Mouse (Mus musculus): Measurements from ENCODE around the gene Bcar1. TPM values are rescaled to one million over a fixed set of nuclear protein-coding genes. Genes with fewer than 3 reads are reported as not detected.

The Bcar1 gene
- polyA plus RNA-seq, 2 experiments: 4.3 to 5.6 TPM

DNA sequence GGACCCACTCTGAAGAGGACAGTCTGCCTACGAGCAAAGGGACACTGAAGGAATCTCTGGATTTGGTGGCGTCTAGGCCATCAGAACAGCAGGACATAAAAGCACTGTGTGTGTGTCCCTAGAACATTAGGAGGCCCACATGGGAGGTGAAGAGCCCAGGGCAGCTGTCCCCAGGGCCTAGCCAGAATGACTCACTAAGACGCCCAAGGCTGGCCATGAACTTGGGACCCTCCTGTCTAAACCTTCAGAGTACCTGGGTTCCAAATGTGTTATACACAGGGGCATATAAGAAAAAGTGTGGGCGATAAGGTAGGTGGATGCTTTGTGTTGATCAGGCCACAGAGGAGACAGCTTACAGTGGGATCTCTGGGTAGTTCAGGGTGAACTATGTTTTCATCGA is 42.9 kb downstream of the Bcar1 start:
- TF ChIP-seq EP300 (IDR thresholded peaks at IDR 0.05; ENCODE audit: low read depth): no peak
- TF ChIP-seq CTCF (IDR thresholded peaks at IDR 0.05; ENCODE audit: low read depth): no peak
- H3K9ac ChIP-seq (replicated peaks): no peak overlapping the region
- ATAC-seq (ENCODE audit: insufficient read depth) (no peak), DNase-seq (ENCODE audit: low read depth in 3 of 3, low spot score in 3 of 3) (no peak)
- no peak overlapping the region for H3K27ac ChIP-seq
- H3K4me3 ChIP-seq (ENCODE audit: insufficient read depth in 1 of 2, low read depth in 2 of 2, low read length in 2 of 2): no peak overlapping the region
- no peaks in the 10 kb centered on the region for H3K36me3 ChIP-seq (replicated peaks; ENCODE audit: control insufficient read depth, insufficient read depth, low read depth)
- 68% methylated on average over 5 of the region's 5 CpGs for WGBS (ENCODE audit: insufficient replicate concordance)
- H3K4me1 ChIP-seq (replicated peaks; ENCODE audit: control insufficient read depth in 2 of 2, insufficient read depth in 2 of 2, low read length in 1 of 2): peaks cover 0 to 6% of the 10 kb centered on the region in 2 experiments; a peak in 3 of 4 replicates
- no peaks in the 10 kb centered on the region for H3K27me3 ChIP-seq (ENCODE audit: control insufficient read depth, insufficient read depth, low read length)
- no peaks in the 10 kb centered on the region for H3K9me3 ChIP-seq (ENCODE audit: control insufficient read depth, low read length)
- H3K4me2 ChIP-seq (ENCODE audit: low read depth): no peak overlapping the region

DNA sequence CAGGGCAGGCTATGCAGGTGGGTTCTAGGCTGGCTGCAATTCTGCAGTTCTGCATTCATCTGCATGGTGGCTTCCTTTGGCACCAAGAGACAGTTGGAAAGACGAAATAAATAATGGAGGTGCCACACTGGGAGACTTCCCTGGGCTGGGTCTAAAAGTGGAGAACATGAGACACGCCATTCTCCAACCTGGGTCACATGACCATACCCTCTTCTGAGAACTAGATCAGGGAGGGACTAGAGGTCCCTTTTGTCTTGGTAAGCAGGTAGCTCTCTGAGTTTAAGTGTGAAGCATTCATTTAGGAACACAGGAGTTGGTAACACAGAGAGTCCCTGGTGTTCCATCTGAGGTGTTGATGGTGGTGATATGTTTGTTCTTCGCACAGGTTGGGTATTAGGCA is 43.4 kb downstream of the Bcar1 start:
- no peak for TF ChIP-seq CTCF (IDR thresholded peaks at IDR 0.05; ENCODE audit: low read depth)
- no peak for TF ChIP-seq EP300 (IDR thresholded peaks at IDR 0.05; ENCODE audit: low read depth)
- DNase-seq (ENCODE audit: low read depth in 3 of 3, low spot score in 3 of 3) (no peak), ATAC-seq (ENCODE audit: insufficient read depth) (no peak)
- H3K27me3 ChIP-seq (ENCODE audit: control insufficient read depth, insufficient read depth, low read length): no peaks in the 10 kb centered on the region
- H3K36me3 ChIP-seq (replicated peaks; ENCODE audit: control insufficient read depth, insufficient read depth, low read depth): no peaks in the 10 kb centered on the region
- H3K4me2 ChIP-seq (ENCODE audit: low read depth): no peak overlapping the region
- WGBS (ENCODE audit: insufficient replicate concordance): 57% methylated on average over 3 of the region's 3 CpGs
- H3K9me3 ChIP-seq (ENCODE audit: control insufficient read depth, low read length): no peaks in the 10 kb centered on the region
- no peak overlapping the region for H3K9ac ChIP-seq (replicated peaks)
- H3K27ac ChIP-seq: no peak overlapping the region
- H3K4me1 ChIP-seq (replicated peaks; ENCODE audit: control insufficient read depth in 2 of 2, insufficient read depth in 2 of 2, low read length in 1 of 2): peaks cover 0 to 5% of the 10 kb centered on the region in 2 experiments; a peak in 3 of 4 replicates
- H3K4me3 ChIP-seq (ENCODE audit: insufficient read depth in 1 of 2, low read depth in 2 of 2, low read length in 2 of 2): no peak overlapping the region

DNA sequence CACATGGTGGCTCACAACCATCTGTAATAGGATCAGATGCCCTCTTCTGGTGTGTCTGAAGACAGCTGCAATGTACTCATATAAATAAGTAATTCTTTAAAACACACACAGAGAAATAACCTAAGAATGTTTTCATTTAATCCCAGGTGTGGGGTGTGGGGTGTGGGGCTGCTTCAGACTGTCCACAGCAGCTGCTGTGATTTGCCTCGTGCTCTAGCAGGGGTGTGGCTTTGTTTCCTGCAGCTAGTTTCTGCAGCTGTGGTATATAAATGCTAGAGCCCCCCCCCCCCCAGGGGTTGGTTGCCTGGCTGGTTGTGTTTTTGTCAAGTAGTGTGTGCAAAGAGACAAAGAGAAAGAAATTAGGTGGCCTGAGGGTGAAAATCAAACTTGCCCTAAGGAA is 44.6 kb downstream of the Bcar1 start:
- ATAC-seq (ENCODE audit: insufficient read depth) (no peak), DNase-seq (ENCODE audit: low read depth in 3 of 3, low spot score in 3 of 3) (no peak)
- Histone ChIP-seq H3K27me3 (ENCODE audit: control insufficient read depth, insufficient read depth, low read length) (no peaks in the 10 kb centered on the region), H3K4me3 (ENCODE audit: insufficient read depth in 1 of 2, low read depth in 2 of 2, low read length in 2 of 2) (no peak overlapping the region), H3K9me3 (ENCODE audit: control insufficient read depth, low read length) (no peaks in the 10 kb centered on the region), H3K4me1 (replicated peaks; ENCODE audit: control insufficient read depth in 2 of 2, insufficient read depth in 2 of 2, low read length in 1 of 2) (no peaks in the 10 kb centered on the region), H3K9ac (replicated peaks) (no peak overlapping the region), H3K4me2 (ENCODE audit: low read depth) (no peak overlapping the region), H3K36me3 (replicated peaks; ENCODE audit: control insufficient read depth, insufficient read depth, low read depth) (no peaks in the 10 kb centered on the region), H3K27ac (no peak overlapping the region)
- WGBS (ENCODE audit: insufficient replicate concordance): 35% methylated on average over 1 of the region's 1 CpGs
- TF ChIP-seq EP300 (IDR thresholded peaks at IDR 0.05; ENCODE audit: low read depth): no peak
- no peak for TF ChIP-seq CTCF (IDR thresholded peaks at IDR 0.05; ENCODE audit: low read depth)

DNA sequence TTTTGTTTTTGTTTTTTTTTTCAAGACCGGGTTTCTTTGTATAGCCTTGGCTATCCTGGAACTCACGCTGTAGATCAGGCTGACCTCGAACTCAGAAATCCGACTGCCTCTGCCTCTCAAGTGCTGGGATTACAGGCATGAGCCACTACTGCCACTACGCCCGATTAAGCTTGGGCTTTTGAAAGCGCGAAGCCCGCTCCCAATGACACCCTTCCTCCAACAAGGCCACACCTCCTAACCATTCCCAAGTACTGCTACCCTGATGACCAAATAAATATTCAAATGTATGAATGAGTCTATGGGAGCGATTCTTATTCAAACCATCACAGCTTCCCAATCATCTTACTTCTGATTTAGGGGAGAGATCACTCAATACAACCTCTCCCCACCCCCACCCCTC is 46.0 kb downstream of the Bcar1 start:
- DNase-seq (ENCODE audit: low read depth in 3 of 3, low spot score in 3 of 3) (no peak), ATAC-seq (ENCODE audit: insufficient read depth) (no peak)
- no peak overlapping the region for H3K4me3 ChIP-seq (ENCODE audit: insufficient read depth in 1 of 2, low read depth in 2 of 2, low read length in 2 of 2)
- H3K4me1 ChIP-seq (replicated peaks; ENCODE audit: control insufficient read depth in 2 of 2, insufficient read depth in 2 of 2, low read length in 1 of 2): no peaks in the 10 kb centered on the region
- no peak overlapping the region for H3K27ac ChIP-seq
- 63% methylated on average over 10 of the region's 10 CpGs for WGBS (ENCODE audit: insufficient replicate concordance)
- no peak overlapping the region for H3K4me2 ChIP-seq (ENCODE audit: low read depth)
- no peaks in the 10 kb centered on the region for H3K27me3 ChIP-seq (ENCODE audit: control insufficient read depth, insufficient read depth, low read length)
- no peak overlapping the region for H3K9ac ChIP-seq (replicated peaks)
- TF ChIP-seq CTCF (IDR thresholded peaks at IDR 0.05; ENCODE audit: low read depth): no peak
- TF ChIP-seq EP300 (IDR thresholded peaks at IDR 0.05; ENCODE audit: low read depth): no peak
- H3K9me3 ChIP-seq (ENCODE audit: control insufficient read depth, low read length): no peaks in the 10 kb centered on the region
- H3K36me3 ChIP-seq (replicated peaks; ENCODE audit: control insufficient read depth, insufficient read depth, low read depth): no peaks in the 10 kb centered on the region

DNA sequence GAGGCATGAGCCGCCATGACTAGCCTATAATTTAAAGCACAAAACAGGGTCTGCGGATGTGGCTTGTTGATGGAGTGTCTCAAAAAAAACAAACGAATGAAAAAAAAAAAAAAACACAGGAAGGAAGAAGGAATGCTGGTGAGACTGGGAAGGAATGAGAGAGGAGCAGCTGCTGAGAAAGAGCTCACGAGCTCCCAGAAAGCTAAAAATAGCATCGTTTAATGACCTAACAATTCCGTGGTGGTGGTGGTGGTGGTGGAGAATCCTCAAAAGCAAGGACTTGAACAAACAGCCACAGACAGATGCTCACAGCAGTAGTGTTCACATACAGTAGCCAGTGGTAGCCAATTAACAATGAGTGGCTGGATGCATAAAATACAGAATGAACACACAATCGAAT is 48.2 kb downstream of the Bcar1 start:
- H3K27me3 ChIP-seq (ENCODE audit: control insufficient read depth, insufficient read depth, low read length): no peaks in the 10 kb centered on the region
- DNase-seq (ENCODE audit: low read depth in 3 of 3, low spot score in 3 of 3) (no peak), ATAC-seq (ENCODE audit: insufficient read depth) (no peak)
- no peak overlapping the region for H3K9ac ChIP-seq (replicated peaks)
- no peaks in the 10 kb centered on the region for H3K9me3 ChIP-seq (ENCODE audit: control insufficient read depth, low read length)
- H3K4me1 ChIP-seq (replicated peaks; ENCODE audit: control insufficient read depth in 2 of 2, insufficient read depth in 2 of 2, low read length in 1 of 2): no peaks in the 10 kb centered on the region
- H3K4me3 ChIP-seq (ENCODE audit: insufficient read depth in 1 of 2, low read depth in 2 of 2, low read length in 2 of 2): no peak overlapping the region
- no peak overlapping the region for H3K4me2 ChIP-seq (ENCODE audit: low read depth)
- H3K27ac ChIP-seq: no peak overlapping the region
- no peaks in the 10 kb centered on the region for H3K36me3 ChIP-seq (replicated peaks; ENCODE audit: control insufficient read depth, insufficient read depth, low read depth)
- no peak for TF ChIP-seq CTCF (IDR thresholded peaks at IDR 0.05; ENCODE audit: low read depth)
- TF ChIP-seq EP300 (IDR thresholded peaks at IDR 0.05; ENCODE audit: low read depth): no peak
- 36% methylated on average over 7 of the region's 7 CpGs for WGBS (ENCODE audit: insufficient replicate concordance)
